Mouse (Mus musculus) liver, postnatal 0 days (tissue): Measurements from ENCODE around the gene Sema6b.

Source experiments
- CTCF ChIP-seq: sonication (generic); IDR thresholded peaks from 2 replicates; pipeline ENCODE4 v1.5.1; 2016; ENCODE audit warnings: antibody characterized with exemption, low read depth
- EP300 ChIP-seq: IDR thresholded peaks from 2 replicates; pipeline ENCODE4 v1.6.1; 2016; ENCODE audit warnings: antibody characterized with exemption, low read depth, mild to moderate bottlenecking

DNA sequence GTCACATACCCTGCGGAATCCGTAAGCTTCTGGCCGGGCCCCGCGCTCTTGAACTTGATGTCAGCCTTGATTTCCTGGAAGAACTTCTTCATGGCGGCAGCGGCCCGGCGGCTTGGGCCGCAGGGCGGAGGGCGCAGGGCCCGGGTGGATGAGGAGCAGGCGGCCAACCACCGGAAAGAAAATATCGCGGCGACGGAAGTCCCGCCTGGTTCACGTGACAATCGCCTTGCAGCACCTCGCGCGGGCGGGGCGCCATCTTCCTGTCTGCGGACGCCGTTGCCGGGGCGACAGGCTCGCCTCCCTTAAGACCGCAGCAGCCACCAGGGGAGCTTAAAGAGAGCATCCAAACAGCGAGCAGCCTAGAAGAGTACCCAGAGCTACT is 65.3 kb downstream of the Sema6b start, which contains the start of gene Ubxn6:
- TF ChIP-seq CTCF (peak; percentile 55), EP300 (no peak)
